8 mouse cellular contexts compared by ENCODE assay signal in genomic region chr7:98447585-98448308, GRCm38 (mm10). TPM values are rescaled to one million over a fixed set of nuclear protein-coding genes. Genes with fewer than 3 reads are reported as not detected.
DNase-seq lines count a peak whose midpoint lies in the region; ATAC-seq and TF ChIP-seq lines count a peak whose summit lies in the region.
"Had no signal": no experiment of that assay in that cellular context is flagged by ENCODE, and none has a peak within 500 bp of the region (broad histone marks: within the 10 kb centered on the region; RNA-seq: fewer than 3 reads in every experiment).

No protein-coding gene starts in this region.

- H3K27me3 ChIP-seq in kidney, embryonic 16.5 days (ENCODE audit: insufficient read depth, low read length), result no peaks in the 10 kb centered on the region
- H3K27me3 ChIP-seq in hindbrain, postnatal 0 days (ENCODE audit: insufficient read depth, low read length), result no peaks in the 10 kb centered on the region
- no peaks in the 10 kb centered on the region for H3K27me3 ChIP-seq in splenic B cell, adult 2 months (ENCODE audit: control insufficient read depth, insufficient read depth, low read length, poor library complexity, severe bottlenecking)

- TF ChIP-seq CTCF in hindbrain, postnatal 0 days (IDR thresholded peaks at IDR 0.05; ENCODE audit: low read depth), result peak; percentile 74

- H3K4me3 ChIP-seq in kidney, embryonic 16.5 days (ENCODE audit: low read length), result no peak overlapping the region
- H3K4me3 ChIP-seq in hindbrain, postnatal 0 days (ENCODE audit: low read length), result no peak overlapping the region

- WGBS in kidney, embryonic 16.5 days, result 62% methylated on average over 11 of the region's 11 CpGs
- WGBS in hindbrain, postnatal 0 days, result 52% methylated on average over 11 of the region's 11 CpGs

- H3K9ac ChIP-seq in kidney, embryonic 16.5 days (replicated peaks; ENCODE audit: low read length), result no peak overlapping the region
- no peak overlapping the region for H3K9ac ChIP-seq in hindbrain, postnatal 0 days (replicated peaks; ENCODE audit: low read length)

- no peak overlapping the region for H3K27ac ChIP-seq in kidney, embryonic 16.5 days (ENCODE audit: low read length)
- H3K27ac ChIP-seq in hindbrain, postnatal 0 days, result no peak overlapping the region

- peak; percentile 14 for DNase-seq in kidney, adult 18-20 months
- peak; percentile 34 for DNase-seq in CD4-positive helper T cell, adult 2 months (ENCODE audit: low read depth, low spot score)
- peak; percentile 43 for DNase-seq in MN1 (ENCODE audit: low spot score)
- DNase-seq in hindbrain, postnatal 0 days (ENCODE audit: low spot score), result peak; percentile 81
- DNase-seq in splenic B cell, adult 2 months (ENCODE audit: low read depth, low spot score), result peak; percentile 57
- no peak for DNase-seq in yolk sac, embryonic 10.5 days (ENCODE audit: low spot score)

- H3K9me3 ChIP-seq in kidney, embryonic 16.5 days (ENCODE audit: low read length), result no peaks in the 10 kb centered on the region
- no peaks in the 10 kb centered on the region for H3K9me3 ChIP-seq in hindbrain, postnatal 0 days (ENCODE audit: low read length)

- no peak overlapping the region for H3K4me2 ChIP-seq in kidney, embryonic 16.5 days (replicated peaks; ENCODE audit: low read depth, low read length)
- no peak overlapping the region for H3K4me2 ChIP-seq in hindbrain, postnatal 0 days (ENCODE audit: low read depth, low read length)

- no peaks in the 10 kb centered on the region for H3K4me1 ChIP-seq in kidney, embryonic 16.5 days (ENCODE audit: insufficient read depth, low read length)
- no peaks in the 10 kb centered on the region for H3K4me1 ChIP-seq in hindbrain, postnatal 0 days (ENCODE audit: insufficient read depth, low read length)

- ATAC-seq in kidney, embryonic 16.5 days (ENCODE audit: low FRiP score, low TSS enrichment), result no peak
- ATAC-seq in hindbrain, postnatal 0 days, result peak; percentile 27; the same call in 1 of the 2 replicates

- no peaks in the 10 kb centered on the region for H3K36me3 ChIP-seq in kidney, embryonic 16.5 days (ENCODE audit: insufficient read depth, low read length)
- no peaks in the 10 kb centered on the region for H3K36me3 ChIP-seq in hindbrain, postnatal 0 days (ENCODE audit: insufficient read depth, low read length)
- no peaks in the 10 kb centered on the region for H3K36me3 ChIP-seq in splenic B cell, adult 2 months (ENCODE audit: control insufficient read depth, insufficient read depth, low read length, poor library complexity, severe bottlenecking)

RNA-seq across cellular contexts. Expression of gene Gucy2d, which starts 7.5 kb away (rescaled TPM):
- 0.09 TPM in 1 of 2 replicates, not detected in the other for polyA plus RNA-seq in kidney, embryonic 16.5 days (2015; fragmentation: Nextera tagmentation; extraction: Ambion mirVana)
- total RNA-seq in hindbrain, postnatal 0 days (2014; rRNA removed), result 0.18 TPM in 1 of 2 replicates, not detected in the other
- polyA plus RNA-seq in hindbrain, postnatal 0 days (2015; fragmentation: Nextera tagmentation; extraction: Ambion mirVana), result 0.18 and 0.20 TPM in 2 replicates
- polyA plus RNA-seq: liver, embryonic 16.5 days had no signal

RNA-seq across cellular contexts. Expression of gene Lrrc32, which starts 41.3 kb away (rescaled TPM):
- polyA plus RNA-seq in kidney, embryonic 16.5 days (2015; fragmentation: Nextera tagmentation; extraction: Ambion mirVana), result 15.3 and 17.9 TPM in 2 replicates
- 6.4 and 9.1 TPM in 2 replicates for total RNA-seq in hindbrain, postnatal 0 days (2014; rRNA removed)
- 3.9 and 4.7 TPM in 2 replicates for polyA plus RNA-seq in hindbrain, postnatal 0 days (2015; fragmentation: Nextera tagmentation; extraction: Ambion mirVana)
